Mouse (Mus musculus): ENCODE data around the gene Mccc1. TPM values are rescaled to one million over a fixed set of nuclear protein-coding genes. Genes with fewer than 3 reads are reported as not detected.

The Mccc1 gene
- polyA plus RNA-seq, 1 experiment = 302 TPM

GRCm38 (mm10) chr3:35940520-35941135 lies 59.9 kb downstream of the Mccc1 start:
- H3K4me1 ChIP-seq (ENCODE audit: control insufficient read depth, insufficient read depth, insufficient read length, low read length) = no peaks in the 10 kb centered on the region
- no peak overlapping the region for H3K27ac ChIP-seq (replicated peaks; ENCODE audit: low read depth, low read length)
- H3K4me3 ChIP-seq (ENCODE audit: insufficient read depth, low read depth, low read length) = no peak overlapping the region

GRCm38 (mm10) chr3:35940047-35940446 lies 60.4 kb downstream of the Mccc1 start:
- Histone ChIP-seq H3K4me1 (ENCODE audit: control insufficient read depth, insufficient read depth, insufficient read length, low read length) (no peaks in the 10 kb centered on the region), H3K27ac (replicated peaks; ENCODE audit: low read depth, low read length) (no peak overlapping the region), H3K4me3 (ENCODE audit: insufficient read depth, low read depth, low read length) (no peak overlapping the region)

GRCm38 (mm10) chr3:35937345-35937744 lies 63.1 kb downstream of the Mccc1 start, which contains the start of gene Dcun1d1:
Gene Dcun1d1, minus strand, starts transcription at chr3:35937445.
- Histone ChIP-seq H3K4me1 (ENCODE audit: control insufficient read depth, insufficient read depth, insufficient read length, low read length) (no peaks in the 10 kb centered on the region), H3K27ac (replicated peaks; ENCODE audit: low read depth, low read length) (no peak within 1 kb of the TSS), H3K4me3 (ENCODE audit: insufficient read depth, low read depth, low read length) (no peak within 1 kb of the TSS)

- H3K27ac ChIP-seq (replicated peaks; ENCODE audit: low read depth, low read length) = no peak overlapping the region
- peak overlapping the region; percentile 79 for H3K4me3 ChIP-seq (ENCODE audit: insufficient read depth, low read depth, low read length)
- peaks cover 6% of the 10 kb centered on the region; the same call in 1 of the 2 replicates for H3K4me1 ChIP-seq (ENCODE audit: control insufficient read depth, insufficient read depth, insufficient read length, low read length)
Measured at GRCm38 (mm10) chr3:35933405-35933777, 67.1 kb downstream of the Mccc1 start.

GRCm38 (mm10) chr3:35932735-35933404 lies 67.6 kb downstream of the Mccc1 start:
- Histone ChIP-seq H3K4me3 (ENCODE audit: insufficient read depth, low read depth, low read length) (peak overlapping the region; percentile 79), H3K4me1 (ENCODE audit: control insufficient read depth, insufficient read depth, insufficient read length, low read length) (peaks cover 6% of the 10 kb centered on the region; the same call in 1 of the 2 replicates), H3K27ac (replicated peaks; ENCODE audit: low read depth, low read length) (peak overlapping the region; percentile 19; the same call in 1 of the 2 replicates)

GRCm38 (mm10) chr3:35931896-35932727 lies 68.4 kb downstream of the Mccc1 start:
- Histone ChIP-seq H3K27ac (replicated peaks; ENCODE audit: low read depth, low read length) (peak overlapping the region; percentile 37), H3K4me1 (ENCODE audit: control insufficient read depth, insufficient read depth, insufficient read length, low read length) (peaks cover 6% of the 10 kb centered on the region; the same call in 1 of the 2 replicates), H3K4me3 (ENCODE audit: insufficient read depth, low read depth, low read length) (peak overlapping the region; percentile 79)

GRCm38 (mm10) chr3:35931359-35931758 lies 69.1 kb downstream of the Mccc1 start:
- H3K27ac ChIP-seq (replicated peaks; ENCODE audit: low read depth, low read length) = no peak overlapping the region
- peaks cover 6% of the 10 kb centered on the region; the same call in 1 of the 2 replicates for H3K4me1 ChIP-seq (ENCODE audit: control insufficient read depth, insufficient read depth, insufficient read length, low read length)

GRCm38 (mm10) chr3:35929831-35930230 lies 70.6 kb downstream of the Mccc1 start:
- Histone ChIP-seq H3K27ac (replicated peaks; ENCODE audit: low read depth, low read length) (no peak overlapping the region), H3K4me3 (ENCODE audit: insufficient read depth, low read depth, low read length) (no peak overlapping the region), H3K4me1 (ENCODE audit: control insufficient read depth, insufficient read depth, insufficient read length, low read length) (peaks cover 6% of the 10 kb centered on the region; the same call in 1 of the 2 replicates)

More at GRCm38 (mm10) chr3:35931359-35931758, 69.1 kb downstream of the Mccc1 start:
- peak overlapping the region; percentile 79 for H3K4me3 ChIP-seq (ENCODE audit: insufficient read depth, low read depth, low read length)

- H3K27ac ChIP-seq (replicated peaks; ENCODE audit: low read depth, low read length) = no peak overlapping the region
- H3K4me1 ChIP-seq (ENCODE audit: control insufficient read depth, insufficient read depth, insufficient read length, low read length) = peaks cover 6% of the 10 kb centered on the region; the same call in 1 of the 2 replicates
- no peak overlapping the region for H3K4me3 ChIP-seq (ENCODE audit: insufficient read depth, low read depth, low read length)
Measured at GRCm38 (mm10) chr3:35929406-35929805, 71.1 kb downstream of the Mccc1 start.

- Histone ChIP-seq H3K27ac (replicated peaks; ENCODE audit: low read depth, low read length) (no peak overlapping the region), H3K4me1 (ENCODE audit: control insufficient read depth, insufficient read depth, insufficient read length, low read length) (peaks cover 6% of the 10 kb centered on the region), H3K4me3 (ENCODE audit: insufficient read depth, low read depth, low read length) (no peak overlapping the region)
Measured at GRCm38 (mm10) chr3:35925852-35926251, 74.6 kb downstream of the Mccc1 start.

- no peak overlapping the region for H3K4me3 ChIP-seq (ENCODE audit: insufficient read depth, low read depth, low read length)
- H3K27ac ChIP-seq (replicated peaks; ENCODE audit: low read depth, low read length) = no peak overlapping the region
- peaks cover 3% of the 10 kb centered on the region for H3K4me1 ChIP-seq (ENCODE audit: control insufficient read depth, insufficient read depth, insufficient read length, low read length)
Measured at GRCm38 (mm10) chr3:35924007-35924406, 76.5 kb downstream of the Mccc1 start.

- Histone ChIP-seq H3K27ac (replicated peaks; ENCODE audit: low read depth, low read length) (no peak overlapping the region), H3K4me1 (ENCODE audit: control insufficient read depth, insufficient read depth, insufficient read length, low read length) (peaks cover 3% of the 10 kb centered on the region), H3K4me3 (ENCODE audit: insufficient read depth, low read depth, low read length) (no peak overlapping the region)
Measured at GRCm38 (mm10) chr3:35923495-35923894, 77.0 kb downstream of the Mccc1 start.

- H3K4me3 ChIP-seq (ENCODE audit: insufficient read depth, low read depth, low read length) = no peak overlapping the region
- H3K27ac ChIP-seq (replicated peaks; ENCODE audit: low read depth, low read length) = no peak overlapping the region
- H3K4me1 ChIP-seq (ENCODE audit: control insufficient read depth, insufficient read depth, insufficient read length, low read length) = peaks cover 3% of the 10 kb centered on the region
Measured at GRCm38 (mm10) chr3:35922522-35922921, 78.0 kb downstream of the Mccc1 start.

GRCm38 (mm10) chr3:35918229-35918628 lies 82.2 kb downstream of the Mccc1 start:
- Histone ChIP-seq H3K4me3 (ENCODE audit: insufficient read depth, low read depth, low read length) (no peak overlapping the region), H3K4me1 (ENCODE audit: control insufficient read depth, insufficient read depth, insufficient read length, low read length) (no peaks in the 10 kb centered on the region), H3K27ac (replicated peaks; ENCODE audit: low read depth, low read length) (no peak overlapping the region)
